Mouse (Mus musculus): ENCODE measurements around the gene 0610009B22Rik. TPM values are rescaled to one million over a fixed set of nuclear protein-coding genes. Genes with fewer than 3 reads are reported as not detected.
A peak's percentile ranks its signal among the peaks of the same experiment; 100 is the strongest.

The 0610009B22Rik gene
- polyA plus RNA-seq, 1 experiment from 2014 or later: 91.5 TPM

- peaks cover 19% of the 10 kb centered on the region for H3K27me3 ChIP-seq (ENCODE audit: insufficient read depth, poor library complexity, severe bottlenecking)
- DNase-seq (ENCODE audit: low spot score): no peak
- 0 out of 2 replicates have a peak overlapping the region, but pooled peaks have one; percentile 31 for H3K27ac ChIP-seq
- no peaks in the 10 kb centered on the region for H3K9me3 ChIP-seq
- H3K36me3 ChIP-seq: peaks cover 39% of the 10 kb centered on the region
- 89% methylated on average over 13 of the region's 13 CpGs for WGBS
- H3K4me1 ChIP-seq (replicated peaks): peaks cover 59% of the 10 kb centered on the region
- no peak overlapping the region for H3K4me3 ChIP-seq
These were observed 43.4 kb downstream of the 0610009B22Rik start for GRCm38 (mm10) chr11:51645293-51645692.

GRCm38 (mm10) chr11:51644217-51644616 lies 44.5 kb downstream of the 0610009B22Rik start:
- 65% methylated on average over 16 of the region's 16 CpGs for WGBS
- H3K27ac ChIP-seq: no peak overlapping the region
- H3K4me3 ChIP-seq: no peak overlapping the region
- peaks cover 39% of the 10 kb centered on the region for H3K36me3 ChIP-seq
- peaks cover 49% of the 10 kb centered on the region for H3K4me1 ChIP-seq (replicated peaks)
- no peak for DNase-seq (ENCODE audit: low spot score)
- no peaks in the 10 kb centered on the region for H3K9me3 ChIP-seq
- peaks cover 10% of the 10 kb centered on the region for H3K27me3 ChIP-seq (ENCODE audit: insufficient read depth, poor library complexity, severe bottlenecking)

GRCm38 (mm10) chr11:51643761-51644160 lies 44.9 kb downstream of the 0610009B22Rik start:
- no peaks in the 10 kb centered on the region for H3K9me3 ChIP-seq
- H3K4me3 ChIP-seq: no peak overlapping the region
- no peak overlapping the region for H3K27ac ChIP-seq
- peaks cover 39% of the 10 kb centered on the region for H3K36me3 ChIP-seq
- H3K4me1 ChIP-seq (replicated peaks): peaks cover 44% of the 10 kb centered on the region
- DNase-seq (ENCODE audit: low spot score): no peak
- 44% methylated on average over 15 of the region's 15 CpGs for WGBS
- H3K27me3 ChIP-seq (ENCODE audit: insufficient read depth, poor library complexity, severe bottlenecking): peaks cover 10% of the 10 kb centered on the region

GRCm38 (mm10) chr11:51643202-51643601 lies 45.5 kb downstream of the 0610009B22Rik start:
- no peak for DNase-seq (ENCODE audit: low spot score)
- peaks cover 40% of the 10 kb centered on the region for H3K4me1 ChIP-seq (replicated peaks)
- H3K36me3 ChIP-seq: peaks cover 39% of the 10 kb centered on the region
- H3K4me3 ChIP-seq: no peak overlapping the region
- no peaks in the 10 kb centered on the region for H3K9me3 ChIP-seq
- H3K27me3 ChIP-seq (ENCODE audit: insufficient read depth, poor library complexity, severe bottlenecking): peaks cover 10% of the 10 kb centered on the region
- no peak overlapping the region for H3K27ac ChIP-seq
- WGBS: 76% methylated on average over 9 of the region's 9 CpGs

- DNase-seq (ENCODE audit: low spot score): no peak
- no peak overlapping the region for H3K4me3 ChIP-seq
- no peaks in the 10 kb centered on the region for H3K9me3 ChIP-seq
- 85% methylated on average over 7 of the region's 7 CpGs for WGBS
- no peak overlapping the region for H3K27ac ChIP-seq
- H3K4me1 ChIP-seq (replicated peaks): peaks cover 34% of the 10 kb centered on the region
- peaks cover 10% of the 10 kb centered on the region for H3K27me3 ChIP-seq (ENCODE audit: insufficient read depth, poor library complexity, severe bottlenecking)
- peaks cover 35% of the 10 kb centered on the region for H3K36me3 ChIP-seq
These were observed 47.9 kb downstream of the 0610009B22Rik start for GRCm38 (mm10) chr11:51640748-51641147.

GRCm38 (mm10) chr11:51638497-51638896 lies 50.2 kb downstream of the 0610009B22Rik start:
- no peak for DNase-seq (ENCODE audit: low spot score)
- WGBS: 70% methylated on average over 5 of the region's 5 CpGs
- peaks cover 12% of the 10 kb centered on the region for H3K36me3 ChIP-seq
- H3K27me3 ChIP-seq (ENCODE audit: insufficient read depth, poor library complexity, severe bottlenecking): no peaks in the 10 kb centered on the region
- H3K27ac ChIP-seq: peak overlapping the region; percentile 42; the same call in 1 of the 2 replicates
- H3K9me3 ChIP-seq: no peaks in the 10 kb centered on the region
- H3K4me3 ChIP-seq: no peak overlapping the region
- peaks cover 38% of the 10 kb centered on the region for H3K4me1 ChIP-seq (replicated peaks)

- Histone ChIP-seq H3K9me3 (no peaks in the 10 kb centered on the region), H3K36me3 (peaks cover 7% of the 10 kb centered on the region), H3K27ac (peak overlapping the region; percentile 42; the same call in 1 of the 2 replicates), H3K4me3 (peak overlapping the region; percentile 18), H3K4me1 (replicated peaks) (peaks cover 34% of the 10 kb centered on the region), H3K27me3 (ENCODE audit: insufficient read depth, poor library complexity, severe bottlenecking) (no peaks in the 10 kb centered on the region)
- WGBS: 3% methylated on average over 17 of the region's 17 CpGs
- peak; percentile 74 for DNase-seq (ENCODE audit: low spot score)
These were observed 50.7 kb downstream of the 0610009B22Rik start for GRCm38 (mm10) chr11:51637971-51638414.

GRCm38 (mm10) chr11:51636323-51636684 lies 52.4 kb downstream of the 0610009B22Rik start:
- no peaks in the 10 kb centered on the region for H3K9me3 ChIP-seq
- H3K27me3 ChIP-seq (ENCODE audit: insufficient read depth, poor library complexity, severe bottlenecking): no peaks in the 10 kb centered on the region
- peak; percentile 66 for DNase-seq (ENCODE audit: low spot score)
- 0 out of 2 replicates have a peak, but pooled peaks cover 5% of the 10 kb centered on the region for H3K36me3 ChIP-seq
- H3K27ac ChIP-seq: peak overlapping the region; percentile 89
- peak overlapping the region; percentile 89 for H3K4me3 ChIP-seq
- peaks cover 34% of the 10 kb centered on the region for H3K4me1 ChIP-seq (replicated peaks)
- 5% methylated on average over 6 of the region's 6 CpGs for WGBS

GRCm38 (mm10) chr11:51635525-51636322 lies 53.0 kb downstream of the 0610009B22Rik start, which contains the start of gene Rmnd5b:
Gene Rmnd5b (minus strand): TSS chr11:51635896.
- H3K4me3 ChIP-seq: peak within 1 kb of the TSS; percentile 89
- H3K4me1 ChIP-seq (replicated peaks): peaks cover 34% of the 10 kb centered on the region
- DNase-seq (ENCODE audit: low spot score): peak; percentile 86
- under 1% methylated on average over 61 of the region's 61 CpGs for WGBS
- H3K27me3 ChIP-seq (ENCODE audit: insufficient read depth, poor library complexity, severe bottlenecking): no peaks in the 10 kb centered on the region
- peak within 1 kb of the TSS; percentile 89 for H3K27ac ChIP-seq
- H3K36me3 ChIP-seq: 0 out of 2 replicates have a peak, but pooled peaks cover 5% of the 10 kb centered on the region
- no peaks in the 10 kb centered on the region for H3K9me3 ChIP-seq

Other genes with a start within 250 kb of the 0610009B22Rik start
- gene Phykpl, start 104.1 kb downstream of the 0610009B22Rik start, polyA plus RNA-seq (2016; fragmentation: Nextera tagmentation; extraction: Ambion mirVana): 13.5 and 14.6 TPM in 2 replicates
- gene Hnrnpab, start 82.0 kb downstream of the 0610009B22Rik start, polyA plus RNA-seq (2016; fragmentation: Nextera tagmentation; extraction: Ambion mirVana): 607 and 630 TPM in 2 replicates
- 209 and 250 TPM in 2 replicates for gene Nhp2, start 69.1 kb downstream of the 0610009B22Rik start, polyA plus RNA-seq (2016; fragmentation: Nextera tagmentation; extraction: Ambion mirVana)
- gene Rmnd5b, start 53.0 kb downstream of the 0610009B22Rik start, polyA plus RNA-seq (2016; fragmentation: Nextera tagmentation; extraction: Ambion mirVana): 38.9 and 45.6 TPM in 2 replicates
- gene N4bp3, start 38.0 kb downstream of the 0610009B22Rik start, polyA plus RNA-seq (2016; fragmentation: Nextera tagmentation; extraction: Ambion mirVana): 18.3 and 19.5 TPM in 2 replicates
- 0.82 and 1.3 TPM in 2 replicates for gene D930048N14Rik, start 37.9 kb downstream of the 0610009B22Rik start, polyA plus RNA-seq (2016; fragmentation: Nextera tagmentation; extraction: Ambion mirVana)
- 12.5 and 13.3 TPM in 2 replicates for gene Sec24a, start 74.8 kb upstream of the 0610009B22Rik start, polyA plus RNA-seq (2016; fragmentation: Nextera tagmentation; extraction: Ambion mirVana)
- gene Sar1b, start 74.8 kb upstream of the 0610009B22Rik start, polyA plus RNA-seq (2016; fragmentation: Nextera tagmentation; extraction: Ambion mirVana): 117 and 135 TPM in 2 replicates
- 0.35 and 0.39 TPM in 2 replicates for gene Jade2, start 168.8 kb upstream of the 0610009B22Rik start, polyA plus RNA-seq (2016; fragmentation: Nextera tagmentation; extraction: Ambion mirVana)